Mouse (Mus musculus): Measurements from ENCODE around the gene Dgat2. TPM values are rescaled to one million over a fixed set of nuclear protein-coding genes. Genes with fewer than 3 reads are reported as not detected.
A peak's percentile ranks its signal among the peaks of the same experiment; 100 is the strongest.

Gene Dgat2
- polyA plus RNA-seq, 1 experiment, result 3.0 TPM

GRCm38 (mm10) chr7:99185405-99185804 lies 2.9 kb upstream of the Dgat2 start:
- H3K79me3 ChIP-seq (ENCODE audit: low read depth), result no peaks in the 10 kb centered on the region
- H3ac ChIP-seq (ENCODE audit: control insufficient read depth, insufficient read length, low read depth), result no peak overlapping the region
- H3K36me3 ChIP-seq (ENCODE audit: control insufficient read depth, insufficient read depth), result no peaks in the 10 kb centered on the region
- H3K79me2 ChIP-seq (ENCODE audit: control insufficient read depth, insufficient read depth), result no peaks in the 10 kb centered on the region
- H3K4me3 ChIP-seq (ENCODE audit: insufficient read depth, poor library complexity, severe bottlenecking), result no peak overlapping the region
- no peak for TF ChIP-seq MYOG (IDR thresholded peaks at IDR 0.05; ENCODE audit: control insufficient read depth, extremely low read depth, insufficient read length)
- no peak for TF ChIP-seq USF1 (IDR thresholded peaks at IDR 0.05; ENCODE audit: low read depth)
- peaks cover 7% of the 10 kb centered on the region for H3K27me3 ChIP-seq (ENCODE audit: control insufficient read depth, insufficient read depth, insufficient read length)

- H3K27me3 ChIP-seq (ENCODE audit: control insufficient read depth, insufficient read depth, insufficient read length), result peaks cover 7% of the 10 kb centered on the region
- no peak overlapping the region for H3ac ChIP-seq (ENCODE audit: control insufficient read depth, insufficient read length, low read depth)
- no peaks in the 10 kb centered on the region for H3K36me3 ChIP-seq (ENCODE audit: control insufficient read depth, insufficient read depth)
- no peak overlapping the region for H3K4me3 ChIP-seq (ENCODE audit: insufficient read depth, poor library complexity, severe bottlenecking)
- H3K79me3 ChIP-seq (ENCODE audit: low read depth), result no peaks in the 10 kb centered on the region
- no peaks in the 10 kb centered on the region for H3K79me2 ChIP-seq (ENCODE audit: control insufficient read depth, insufficient read depth)
- TF ChIP-seq USF1 (IDR thresholded peaks at IDR 0.05; ENCODE audit: low read depth) (no peak), MAX (IDR thresholded peaks at IDR 0.05) (no peak)
Measured at GRCm38 (mm10) chr7:99183751-99184150, 1.2 kb upstream of the Dgat2 start.

GRCm38 (mm10) chr7:99181619-99182431 lies 694 bp downstream of the Dgat2 start:
- Histone ChIP-seq H3K79me2 (ENCODE audit: control insufficient read depth, insufficient read depth) (no peaks in the 10 kb centered on the region), H3ac (ENCODE audit: control insufficient read depth, insufficient read length, low read depth) (peak overlapping the region; percentile 69), H3K27me3 (ENCODE audit: control insufficient read depth, insufficient read depth, insufficient read length) (no peaks in the 10 kb centered on the region), H3K79me3 (ENCODE audit: low read depth) (no peaks in the 10 kb centered on the region), H3K36me3 (ENCODE audit: control insufficient read depth, insufficient read depth) (no peaks in the 10 kb centered on the region), H3K4me3 (ENCODE audit: insufficient read depth, poor library complexity, severe bottlenecking) (no peak overlapping the region)
- TF ChIP-seq MYOD1 (IDR thresholded peaks at IDR 0.05; ENCODE audit: control insufficient read depth, insufficient read length, low read depth), result no peak
- TF ChIP-seq CEBPB (IDR thresholded peaks at IDR 0.05; ENCODE audit: low read depth), result no peak
- TF ChIP-seq MYOG (IDR thresholded peaks at IDR 0.05; ENCODE audit: control insufficient read depth, extremely low read depth, insufficient read length), result no peak
- no peak for TF ChIP-seq FOSL1 (IDR thresholded peaks at IDR 0.05; ENCODE audit: insufficient read depth, low read length, poor library complexity, severe bottlenecking)
- TF ChIP-seq USF1 (IDR thresholded peaks at IDR 0.05; ENCODE audit: low read depth), result no peak
- no peak for TF ChIP-seq CTCF (IDR thresholded peaks at IDR 0.05; ENCODE audit: control insufficient read depth, insufficient read depth, insufficient read length)
- no peak for TF ChIP-seq MAX (IDR thresholded peaks at IDR 0.05)

- H3K79me3 ChIP-seq (ENCODE audit: low read depth), result no peaks in the 10 kb centered on the region
- H3K4me3 ChIP-seq (ENCODE audit: insufficient read depth, poor library complexity, severe bottlenecking), result no peak overlapping the region
- TF ChIP-seq CEBPB (IDR thresholded peaks at IDR 0.05; ENCODE audit: low read depth), result no peak
- no peak for TF ChIP-seq CTCF (IDR thresholded peaks at IDR 0.05; ENCODE audit: control insufficient read depth, insufficient read depth, insufficient read length)
- no peak for TF ChIP-seq MAX (IDR thresholded peaks at IDR 0.05)
- no peak for TF ChIP-seq MYOG (IDR thresholded peaks at IDR 0.05; ENCODE audit: control insufficient read depth, extremely low read depth, insufficient read length)
- no peak for TF ChIP-seq MYOD1 (IDR thresholded peaks at IDR 0.05; ENCODE audit: control insufficient read depth, insufficient read length, low read depth)
- no peak for TF ChIP-seq FOSL1 (IDR thresholded peaks at IDR 0.05; ENCODE audit: insufficient read depth, low read length, poor library complexity, severe bottlenecking)
- no peak for TF ChIP-seq USF1 (IDR thresholded peaks at IDR 0.05; ENCODE audit: low read depth)
- no peak overlapping the region for H3ac ChIP-seq (ENCODE audit: control insufficient read depth, insufficient read length, low read depth)
- no peaks in the 10 kb centered on the region for H3K27me3 ChIP-seq (ENCODE audit: control insufficient read depth, insufficient read depth, insufficient read length)
- no peaks in the 10 kb centered on the region for H3K36me3 ChIP-seq (ENCODE audit: control insufficient read depth, insufficient read depth)
- H3K79me2 ChIP-seq (ENCODE audit: control insufficient read depth, insufficient read depth), result no peaks in the 10 kb centered on the region
Measured at GRCm38 (mm10) chr7:99180162-99180561, 2.4 kb downstream of the Dgat2 start.

- Histone ChIP-seq H3K79me2 (ENCODE audit: control insufficient read depth, insufficient read depth) (no peaks in the 10 kb centered on the region), H3ac (ENCODE audit: control insufficient read depth, insufficient read length, low read depth) (no peak overlapping the region), H3K4me3 (ENCODE audit: insufficient read depth, poor library complexity, severe bottlenecking) (no peak overlapping the region), H3K79me3 (ENCODE audit: low read depth) (no peaks in the 10 kb centered on the region), H3K36me3 (ENCODE audit: control insufficient read depth, insufficient read depth) (no peaks in the 10 kb centered on the region), H3K27me3 (ENCODE audit: control insufficient read depth, insufficient read depth, insufficient read length) (no peaks in the 10 kb centered on the region)
- TF ChIP-seq MYOD1 (IDR thresholded peaks at IDR 0.05; ENCODE audit: control insufficient read depth, insufficient read length, low read depth) (no peak), FOSL1 (IDR thresholded peaks at IDR 0.05; ENCODE audit: insufficient read depth, low read length, poor library complexity, severe bottlenecking) (no peak), USF1 (IDR thresholded peaks at IDR 0.05; ENCODE audit: low read depth) (no peak), CTCF (IDR thresholded peaks at IDR 0.05; ENCODE audit: control insufficient read depth, insufficient read depth, insufficient read length) (no peak), MAX (IDR thresholded peaks at IDR 0.05) (no peak), CEBPB (IDR thresholded peaks at IDR 0.05; ENCODE audit: low read depth) (no peak)
Measured at GRCm38 (mm10) chr7:99179271-99179670, 3.2 kb downstream of the Dgat2 start.

- H3K79me3 ChIP-seq (ENCODE audit: low read depth), result no peaks in the 10 kb centered on the region
- H3K4me3 ChIP-seq (ENCODE audit: insufficient read depth, poor library complexity, severe bottlenecking), result no peak overlapping the region
- no peaks in the 10 kb centered on the region for H3K36me3 ChIP-seq (ENCODE audit: control insufficient read depth, insufficient read depth)
- H3ac ChIP-seq (ENCODE audit: control insufficient read depth, insufficient read length, low read depth), result no peak overlapping the region
- TF ChIP-seq CEBPB (IDR thresholded peaks at IDR 0.05; ENCODE audit: low read depth) (no peak), USF1 (IDR thresholded peaks at IDR 0.05; ENCODE audit: low read depth) (no peak), MYOD1 (IDR thresholded peaks at IDR 0.05; ENCODE audit: control insufficient read depth, insufficient read length, low read depth) (no peak), CTCF (IDR thresholded peaks at IDR 0.05; ENCODE audit: control insufficient read depth, insufficient read depth, insufficient read length) (no peak), FOSL1 (IDR thresholded peaks at IDR 0.05; ENCODE audit: insufficient read depth, low read length, poor library complexity, severe bottlenecking) (no peak), MYOG (IDR thresholded peaks at IDR 0.05; ENCODE audit: control insufficient read depth, extremely low read depth, insufficient read length) (no peak), MAX (IDR thresholded peaks at IDR 0.05) (no peak)
- H3K27me3 ChIP-seq (ENCODE audit: control insufficient read depth, insufficient read depth, insufficient read length), result no peaks in the 10 kb centered on the region
- no peaks in the 10 kb centered on the region for H3K79me2 ChIP-seq (ENCODE audit: control insufficient read depth, insufficient read depth)
Measured at GRCm38 (mm10) chr7:99177386-99177785, 5.1 kb downstream of the Dgat2 start.

Measured in C2C12 (cell line).